Mouse (Mus musculus) small intestine, adult 2 months (tissue): ENCODE results near the gene Tradd.

Experiments used
- CTCF ChIP-seq: fragments of 200-500 bp; IDR thresholded peaks from 2 replicates; pipeline ENCODE4 v1.5.1; 2012; ENCODE audit warnings: low read depth, mild to moderate bottlenecking, control low read depth, inconsistent platforms, low read length, moderate library complexity, mixed read lengths; ENCODE audit not compliant: insufficient replicate concordance, insufficient read length; ENCODE audit errors: extremely low read depth
- POLR2A ChIP-seq: fragments of 200-500 bp; IDR thresholded peaks from 2 replicates; pipeline ENCODE4 v1.6.1; 2012; ENCODE audit warnings: low read depth, mild to moderate bottlenecking, control low read depth, inconsistent platforms, low read length, moderate library complexity

- TF ChIP-seq POLR2A = no peak
- TF ChIP-seq CTCF = no peak
Observed at GRCm38 (mm10) chr8:105235206-105235605, 29.2 kb downstream of the Tradd start.
